Mouse (Mus musculus) brain, embryonic 18.5 days (tissue): ENCODE data around the gene Nr4a3.

Source experiments
- DNase-seq: peaks from one replicate; pipeline ENCODE4 v3.0.0-alpha.2; 2012; ENCODE audit warnings: low read depth, low spot score

Nr4a3 gene

GRCm38 (mm10) chr4:48050020-48050419 is 5.1 kb downstream of the Nr4a3 start:
- DNase-seq, result no peak

- DNase-seq, result no peak
Observed at GRCm38 (mm10) chr4:48050442-48050841, 5.5 kb downstream of the Nr4a3 start.

GRCm38 (mm10) chr4:48051086-48051673 is 6.2 kb downstream of the Nr4a3 start:
- DNase-seq, result no peak

GRCm38 (mm10) chr4:48051674-48052121 is 6.7 kb downstream of the Nr4a3 start:
- DNase-seq, result no peak

- no peak for DNase-seq
Observed at GRCm38 (mm10) chr4:48061716-48062115, 16.8 kb downstream of the Nr4a3 start.

GRCm38 (mm10) chr4:48064311-48064710 is 19.4 kb downstream of the Nr4a3 start:
- no peak for DNase-seq

- DNase-seq, result no peak
Observed at GRCm38 (mm10) chr4:48066676-48067075, 21.7 kb downstream of the Nr4a3 start.

- DNase-seq, result no peak
Observed at GRCm38 (mm10) chr4:48069111-48069510, 24.2 kb downstream of the Nr4a3 start.

- no peak for DNase-seq
Observed at GRCm38 (mm10) chr4:48072006-48072405, 27.1 kb downstream of the Nr4a3 start.

- no peak for DNase-seq
Observed at GRCm38 (mm10) chr4:48073325-48073724, 28.4 kb downstream of the Nr4a3 start.

- no peak for DNase-seq
Observed at GRCm38 (mm10) chr4:48074451-48075240, 29.7 kb downstream of the Nr4a3 start.

- DNase-seq, result no peak
Observed at GRCm38 (mm10) chr4:48076693-48077471, 31.9 kb downstream of the Nr4a3 start.

- no peak for DNase-seq
Observed at GRCm38 (mm10) chr4:48078213-48078612, 33.3 kb downstream of the Nr4a3 start.

- DNase-seq, result no peak
Observed at GRCm38 (mm10) chr4:48079285-48080039, 34.5 kb downstream of the Nr4a3 start.

- no peak for DNase-seq
Observed at GRCm38 (mm10) chr4:48083452-48083851, 38.5 kb downstream of the Nr4a3 start.

GRCm38 (mm10) chr4:48086609-48087008 is 41.7 kb downstream of the Nr4a3 start:
- no peak for DNase-seq

- DNase-seq, result no peak
Observed at GRCm38 (mm10) chr4:48087497-48087896, 42.5 kb downstream of the Nr4a3 start.

GRCm38 (mm10) chr4:48093221-48093620 is 48.3 kb downstream of the Nr4a3 start:
- no peak for DNase-seq

- DNase-seq, result no peak
Observed at GRCm38 (mm10) chr4:48100217-48100616, 55.3 kb downstream of the Nr4a3 start.

GRCm38 (mm10) chr4:48101981-48102380 is 57.0 kb downstream of the Nr4a3 start:
- no peak for DNase-seq

GRCm38 (mm10) chr4:48105387-48105786 is 60.4 kb downstream of the Nr4a3 start:
- DNase-seq, result no peak

- no peak for DNase-seq
Observed at GRCm38 (mm10) chr4:48107086-48107485, 62.1 kb downstream of the Nr4a3 start.
